Mouse (Mus musculus) heart, adult 2 months (tissue): ENCODE data around the gene Flnb. TPM values are rescaled to one million over a fixed set of nuclear protein-coding genes. Genes with fewer than 3 reads are reported as not detected.

Source experiments
- DNase-seq, 2 experiments: peaks; one replicate each; pipeline ENCODE4 v3.0.0; 2021
- H3K27ac ChIP-seq: fragments of 200-600 bp; 2 replicates; pipeline ENCODE4 v1.8.1; 2022
- H3K27me3 ChIP-seq: fragments of 200-500 bp; 2 replicates; pipeline ENCODE4 v1.6.1; 2012; ENCODE audit warnings: mild to moderate bottlenecking, low read length, inconsistent platforms, mixed read lengths; ENCODE audit not compliant: control insufficient read depth, insufficient read depth
- H3K36me3 ChIP-seq: fragments of 200-500 bp; 2 replicates; pipeline ENCODE4 v1.6.1; 2012; ENCODE audit warnings: low read length, inconsistent platforms; ENCODE audit not compliant: control insufficient read depth, insufficient read depth
- H3K4me1 ChIP-seq: fragments of 200-500 bp; 2 replicates; pipeline ENCODE4 v1.6.1; 2011; ENCODE audit warnings: low read length; ENCODE audit not compliant: control insufficient read depth, insufficient read depth
- H3K4me3 ChIP-seq: fragments of 200-600 bp; 2 replicates; pipeline ENCODE4 v1.8.1; 2022
- H3K79me2 ChIP-seq: fragments of 200-500 bp; replicated peaks from 2 replicates; pipeline ENCODE4 v1.6.1; 2012; ENCODE audit warnings: mild to moderate bottlenecking, inconsistent platforms, low read length, moderate library complexity, mixed read lengths; ENCODE audit not compliant: control insufficient read depth, insufficient read depth
- H3K9ac ChIP-seq: fragments of 200-500 bp; 2 replicates; pipeline ENCODE4 v1.6.1; 2012; ENCODE audit warnings: low read depth, mild to moderate bottlenecking, control low read depth, inconsistent platforms, low read length, mixed read lengths
- CTCF ChIP-seq: fragments of 200-600 bp; IDR thresholded peaks from 2 replicates; pipeline ENCODE4 v1.8.1; 2022; ENCODE audit warnings: antibody characterized with exemption, mild to moderate bottlenecking, moderate library complexity
- EP300 ChIP-seq: fragments of 200-500 bp; IDR thresholded peaks from 2 replicates; pipeline ENCODE4 v1.6.1; 2011; ENCODE audit warnings: low read depth, low read length, control low read depth; ENCODE audit not compliant: insufficient read depth
- POLR2A ChIP-seq: fragments of 200-500 bp; IDR thresholded peaks from 2 replicates; pipeline ENCODE4 v1.6.1; 2011; ENCODE audit warnings: mild to moderate bottlenecking, low read depth, low read length, control low read depth; ENCODE audit not compliant: insufficient read depth
- WGBS: fragments of 180-500 bp; shearing (Covaris S2); methylation state at CpG from one replicate; pipeline ENCODE4 v1.1.7; 2018; 5-methylcytosine and 5-hydroxymethylcytosine counted together
- intact Hi-C: fragments of 180-260 bp; cut with DNase I; formaldehyde crosslinking; loops from one replicate; pipeline ENCODE4 v1.15.1; 2025
- polyA plus RNA-seq: library from polyadenylated mRNA; depleted of rRNA; stranded (reverse); fragments of >200 nt; gene quantifications from 2 replicates; pipeline ENCODE4 v1.2.3, GENCODE M21; 2012
- total RNA-seq, 2 experiments: library from RNA; stranded (reverse); gene quantifications; 2 replicates each; pipeline ENCODE4 v1.2.3; 2021

Gene Flnb
- total and polyA plus RNA-seq, 3 experiments = 9.6 to 22.7 (median 17.0) TPM

- DNase-seq = peak; percentile 56 to 61
- H3K4me3 ChIP-seq = peak within 1 kb of the TSS; percentile 22; the same call in 1 of the 2 replicates
- H3K79me2 ChIP-seq = no peaks in the 10 kb centered on the region
- no peak within 1 kb of the TSS for H3K27ac ChIP-seq
- WGBS = 5% methylated on average over 30 of the region's 30 CpGs
- H3K4me1 ChIP-seq = no peaks in the 10 kb centered on the region
- no peak for TF ChIP-seq POLR2A
- peak; percentile 56 for TF ChIP-seq CTCF
- no peak for TF ChIP-seq EP300
- H3K27me3 ChIP-seq = no peaks in the 10 kb centered on the region
- H3K36me3 ChIP-seq = no peaks in the 10 kb centered on the region
- intact Hi-C loops = no loop called here
- H3K9ac ChIP-seq = no peak within 1 kb of the TSS
Measured at GRCm38 (mm10) chr14:7791532-7792159, 26.1 kb upstream of the Flnb start, which contains the start of gene Gm26661. Gene Gm26661 (plus strand): TSS chr14:7791587.

DNA sequence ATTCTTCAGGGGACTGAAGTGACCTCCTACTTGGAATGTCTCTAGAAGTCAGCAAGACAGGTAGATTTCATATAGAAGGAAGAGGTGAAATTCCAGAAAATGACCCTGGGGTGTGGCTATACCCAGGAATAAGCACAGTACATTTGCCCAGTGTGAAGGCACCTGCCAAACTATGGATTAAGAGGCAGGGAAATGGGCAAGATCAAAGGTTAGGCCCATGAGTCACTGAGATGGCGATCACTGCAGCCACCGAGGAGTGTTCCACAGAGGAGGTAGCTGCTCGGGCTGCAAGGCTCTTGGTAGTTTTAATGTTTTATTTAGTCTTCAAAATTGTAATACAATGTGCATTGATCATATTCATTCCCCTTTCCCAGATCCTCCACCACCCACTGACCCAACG, 21.8 kb upstream of the Flnb start:
- no peak overlapping the region for H3K9ac ChIP-seq
- H3K79me2 ChIP-seq = no peaks in the 10 kb centered on the region
- no peaks in the 10 kb centered on the region for H3K36me3 ChIP-seq
- 83% methylated on average over 4 of the region's 4 CpGs for WGBS
- TF ChIP-seq CTCF (no peak), EP300 (no peak)
- DNase-seq = no peak
- no peak overlapping the region for H3K27ac ChIP-seq
- no peaks in the 10 kb centered on the region for H3K27me3 ChIP-seq
- H3K4me1 ChIP-seq = no peaks in the 10 kb centered on the region
- intact Hi-C loops = no loop called here
- H3K4me3 ChIP-seq = no peak overlapping the region

DNA sequence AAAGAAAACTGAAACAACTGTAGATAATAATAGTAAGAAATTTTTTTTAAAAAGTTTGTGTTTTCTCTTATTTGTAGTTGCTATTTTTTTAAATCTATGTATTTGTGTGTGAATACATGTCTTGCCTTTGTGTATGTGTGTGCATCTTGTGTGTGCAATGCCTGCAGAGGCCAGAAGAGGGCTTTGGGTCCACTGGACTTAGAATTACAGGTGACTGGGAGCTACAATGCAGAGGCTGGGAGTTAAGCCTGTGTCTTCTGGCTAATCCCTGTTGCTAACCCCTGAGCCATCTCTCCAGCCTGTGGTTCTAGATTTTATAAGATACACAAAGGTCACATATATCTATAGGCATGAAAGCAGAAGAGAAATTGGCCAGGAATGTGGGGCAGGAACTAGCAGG, 17.1 kb upstream of the Flnb start:
- no peak overlapping the region for H3K27ac ChIP-seq
- no peaks in the 10 kb centered on the region for H3K79me2 ChIP-seq
- H3K9ac ChIP-seq = no peak overlapping the region
- TF ChIP-seq POLR2A (no peak), EP300 (no peak), CTCF (no peak)
- DNase-seq = no peak
- H3K4me1 ChIP-seq = no peaks in the 10 kb centered on the region; the same call in 1 of the 2 replicates
- no peaks in the 10 kb centered on the region for H3K27me3 ChIP-seq
- intact Hi-C loops = loop anchor here (5.0 kb wide), 1 partner anchor 33 kb away; no protein-coding TSS in a partner anchor
- no peak overlapping the region for H3K4me3 ChIP-seq
- H3K36me3 ChIP-seq = no peaks in the 10 kb centered on the region

DNA sequence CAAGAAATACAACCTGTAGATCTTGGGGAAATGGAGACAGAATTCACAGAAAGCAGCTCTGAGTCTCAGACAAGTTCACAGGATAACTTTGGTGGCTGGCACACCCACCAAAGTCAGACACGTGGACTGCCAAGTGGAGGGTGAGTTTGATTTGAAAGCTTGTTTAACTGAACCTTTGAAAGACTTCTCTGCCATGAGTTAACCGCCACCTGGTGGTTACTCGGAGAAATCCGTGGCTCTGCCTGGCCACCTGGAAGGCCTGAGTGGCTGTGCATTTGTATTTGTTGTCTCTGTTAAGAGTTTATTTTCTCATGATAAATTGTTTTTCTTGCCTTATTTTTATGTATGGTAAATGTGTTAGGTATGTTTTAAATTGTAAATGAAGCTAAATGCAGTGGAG, 15.9 kb upstream of the Flnb start:
- Histone ChIP-seq H3K36me3 (no peaks in the 10 kb centered on the region), H3K27ac (no peak overlapping the region), H3K79me2 (no peaks in the 10 kb centered on the region), H3K4me3 (no peak overlapping the region), H3K9ac (no peak overlapping the region), H3K27me3 (no peaks in the 10 kb centered on the region), H3K4me1 (no peaks in the 10 kb centered on the region; the same call in 1 of the 2 replicates)
- TF ChIP-seq CTCF (peak; percentile 82), EP300 (no peak)
- intact Hi-C loops = loop anchor here (5.0 kb wide), 1 partner anchor 35 kb away; no protein-coding TSS in a partner anchor
- WGBS = 9% methylated on average over 4 of the region's 4 CpGs
- DNase-seq = peak in 1 of 2 experiments; percentile 40

DNA sequence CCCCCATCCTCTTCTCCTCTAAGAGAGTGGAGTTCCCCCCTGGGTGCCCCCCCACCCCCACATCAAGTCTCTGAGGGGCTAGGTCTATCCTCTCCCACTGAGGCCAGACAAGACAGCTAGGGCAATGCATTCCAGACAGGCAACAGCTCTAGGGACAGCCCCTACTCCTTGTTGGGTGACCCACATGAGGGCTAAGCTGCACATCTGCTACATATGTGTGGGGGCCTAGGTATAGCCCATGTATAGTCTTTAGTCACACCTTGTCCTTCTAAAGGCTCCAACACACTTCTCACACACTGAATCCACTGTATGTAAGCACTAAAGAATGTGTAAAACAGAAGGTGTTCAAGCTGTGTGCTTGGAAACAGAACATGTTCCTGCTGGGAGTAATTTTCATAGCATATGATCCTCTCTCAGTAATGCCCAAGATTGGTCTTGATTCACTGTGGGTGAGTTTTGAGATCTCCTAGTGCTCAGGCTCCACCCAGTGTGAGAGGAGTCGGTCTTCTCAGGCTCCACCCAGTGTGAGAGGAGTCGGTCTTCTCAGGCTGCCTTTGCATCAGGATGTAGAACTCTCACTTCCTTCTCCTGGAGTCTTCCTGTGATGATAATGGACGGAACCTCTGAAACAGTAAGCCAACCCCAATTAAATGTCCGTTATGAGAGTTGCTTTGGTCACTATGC, 13.7 kb upstream of the Flnb start:
- Histone ChIP-seq H3K36me3 (no peaks in the 10 kb centered on the region), H3K27me3 (no peaks in the 10 kb centered on the region), H3K4me1 (peaks cover 3% of the 10 kb centered on the region), H3K27ac (no peak overlapping the region), H3K4me3 (no peak overlapping the region), H3K79me2 (no peaks in the 10 kb centered on the region), H3K9ac (no peak overlapping the region)
- 27% methylated on average over 4 of the region's 4 CpGs for WGBS
- no peak for DNase-seq
- intact Hi-C loops = loop anchor here (5.0 kb wide), 1 partner anchor 37 kb away; no protein-coding TSS in a partner anchor
- TF ChIP-seq EP300 = no peak

DNA sequence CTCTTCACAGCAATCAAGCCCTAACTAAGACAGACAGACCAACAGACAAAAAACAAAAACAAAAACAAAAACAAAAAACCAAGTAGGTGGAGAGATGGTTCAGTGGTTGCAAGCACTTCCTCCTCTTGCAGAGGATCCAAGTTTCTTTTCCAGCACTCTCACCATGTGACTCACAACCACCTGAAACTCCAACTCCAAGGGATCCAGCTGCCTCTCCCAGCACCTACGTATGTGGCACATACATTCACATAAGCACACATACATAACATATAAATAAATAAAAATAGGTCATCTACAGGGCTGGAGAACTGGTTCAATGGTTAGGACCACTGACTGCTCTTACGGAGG, 13.2 kb upstream of the Flnb start:
- TF ChIP-seq CTCF = no peak
- TF ChIP-seq EP300 = no peak
- no peak for TF ChIP-seq POLR2A
- no peaks in the 10 kb centered on the region for H3K79me2 ChIP-seq
- no peaks in the 10 kb centered on the region for H3K27me3 ChIP-seq
- H3K9ac ChIP-seq = no peak overlapping the region
- H3K4me3 ChIP-seq = no peak overlapping the region
- H3K4me1 ChIP-seq = peaks cover 4% of the 10 kb centered on the region
- 90% methylated on average over 2 of the region's 2 CpGs for WGBS
- intact Hi-C loops = loop anchor here (5.0 kb wide), 1 partner anchor 37 kb away; no protein-coding TSS in a partner anchor
- DNase-seq = no peak
- no peak overlapping the region for H3K27ac ChIP-seq
- H3K36me3 ChIP-seq = no peaks in the 10 kb centered on the region
